Mouse (Mus musculus) frontal cortex, postnatal 10 days (tissue): ENCODE data around the gene Odf3l2.

Experiments
- DNase-seq, 2 experiments: peaks; one replicate each; pipeline ENCODE4 v3.0.0; 2022; ENCODE audit warnings: low spot score in 2 of 2, mixed read lengths in 1 of 2

The Odf3l2 gene

GRCm38 (mm10) chr10:79631432-79631831, 14.1 kb downstream of the Odf3l2 start:
- DNase-seq, result no peak

GRCm38 (mm10) chr10:79628377-79628776, 17.2 kb downstream of the Odf3l2 start:
- no peak for DNase-seq

GRCm38 (mm10) chr10:79626156-79626555, 19.4 kb downstream of the Odf3l2 start:
- no peak for DNase-seq

GRCm38 (mm10) chr10:79625398-79625797, 20.1 kb downstream of the Odf3l2 start:
- no peak for DNase-seq

- no peak for DNase-seq
These were observed 21.6 kb downstream of the Odf3l2 start for GRCm38 (mm10) chr10:79623950-79624349.

- DNase-seq, result no peak
These were observed 29.2 kb downstream of the Odf3l2 start for GRCm38 (mm10) chr10:79616376-79616775.

- DNase-seq, result no peak
These were observed 29.7 kb downstream of the Odf3l2 start for GRCm38 (mm10) chr10:79615860-79616259.

GRCm38 (mm10) chr10:79614305-79614643, 31.3 kb downstream of the Odf3l2 start:
- no peak for DNase-seq

GRCm38 (mm10) chr10:79613578-79614304, 31.8 kb downstream of the Odf3l2 start, which contains the start of gene C2cd4c:
C2cd4c (minus strand) TSS chr10:79614025.
- peak; percentile 62 to 72 for DNase-seq

GRCm38 (mm10) chr10:79612192-79613135, 33.1 kb downstream of the Odf3l2 start:
- no peak for DNase-seq

GRCm38 (mm10) chr10:79611296-79611695, 34.2 kb downstream of the Odf3l2 start:
- no peak for DNase-seq

- DNase-seq, result no peak
These were observed 36.3 kb downstream of the Odf3l2 start for GRCm38 (mm10) chr10:79609276-79609675.

- no peak for DNase-seq
These were observed 37.6 kb downstream of the Odf3l2 start for GRCm38 (mm10) chr10:79607892-79608291.

GRCm38 (mm10) chr10:79606537-79606936, 39.0 kb downstream of the Odf3l2 start:
- DNase-seq, result no peak

- no peak for DNase-seq
These were observed 47.7 kb downstream of the Odf3l2 start for GRCm38 (mm10) chr10:79597936-79598230.

GRCm38 (mm10) chr10:79597051-79597935, 48.2 kb downstream of the Odf3l2 start:
- DNase-seq, result peak; percentile 65 to 70

GRCm38 (mm10) chr10:79595590-79595929, 50.0 kb downstream of the Odf3l2 start:
- no peak for DNase-seq

- peak in 1 of 2 experiments; percentile 67 for DNase-seq
These were observed 50.5 kb downstream of the Odf3l2 start for GRCm38 (mm10) chr10:79594872-79595589.

- no peak for DNase-seq
These were observed 51.4 kb downstream of the Odf3l2 start for GRCm38 (mm10) chr10:79594111-79594510.

- no peak for DNase-seq
These were observed 54.8 kb downstream of the Odf3l2 start for GRCm38 (mm10) chr10:79590702-79591101.
